Mouse (Mus musculus) frontal cortex, postnatal 36 days (tissue): ENCODE results near the gene Fxr2.
"Not testable (repeated sequence)": the region's sequence is repeated elsewhere in the genome, so short reads cannot be mapped to it uniquely, and the experiment has no call there.

Experiments
- DNase-seq, 2 experiments: peaks; one replicate each; pipeline ENCODE4 v3.0.0; 2022; ENCODE audit warnings: low spot score in 2 of 2

Fxr2 gene

GRCm38 (mm10) chr11:69610899-69611298 is 21.9 kb upstream of the Fxr2 start:
- DNase-seq: no peak

GRCm38 (mm10) chr11:69613553-69614256 is 19.1 kb upstream of the Fxr2 start:
- peak; percentile 76 to 78 for DNase-seq

DNA sequence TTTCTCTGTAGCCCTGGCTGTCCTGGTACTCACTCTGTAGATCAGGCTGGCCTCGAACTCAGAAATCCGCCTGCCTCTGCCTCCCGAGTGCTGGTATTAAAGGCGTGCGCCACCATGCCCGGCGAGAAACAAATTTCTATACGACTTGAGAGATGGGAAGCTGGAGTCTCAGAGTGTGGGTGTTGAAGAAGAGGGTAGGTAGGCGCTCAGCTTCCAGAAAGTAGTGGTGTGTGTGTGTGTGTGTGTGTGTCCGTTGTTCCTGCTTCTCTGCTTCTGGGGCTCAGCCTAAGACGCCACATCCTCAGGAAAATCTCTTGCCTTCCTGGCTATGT is 18.6 kb upstream of the Fxr2 start:
- not testable (repeated sequence) for DNase-seq

DNA sequence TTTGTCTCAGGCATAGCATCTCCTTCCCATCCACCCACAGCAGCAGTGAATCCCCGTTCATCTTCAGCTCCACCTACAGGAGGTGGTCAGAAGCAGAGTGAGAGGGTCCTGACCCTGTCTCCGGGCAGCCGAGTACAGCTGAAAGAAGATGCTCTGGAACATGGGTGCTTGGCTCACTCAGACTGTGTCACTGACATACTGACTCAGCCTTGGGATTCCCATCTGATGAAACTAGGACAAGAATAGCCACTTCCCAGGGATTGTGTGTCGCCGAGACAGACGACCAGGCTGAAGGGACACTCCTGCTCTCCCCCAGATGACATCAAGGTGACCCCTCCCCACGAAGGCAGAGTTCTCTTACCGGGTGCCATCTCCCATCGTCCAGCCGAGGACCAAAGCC is 16.0 kb upstream of the Fxr2 start:
- DNase-seq: no peak

DNA sequence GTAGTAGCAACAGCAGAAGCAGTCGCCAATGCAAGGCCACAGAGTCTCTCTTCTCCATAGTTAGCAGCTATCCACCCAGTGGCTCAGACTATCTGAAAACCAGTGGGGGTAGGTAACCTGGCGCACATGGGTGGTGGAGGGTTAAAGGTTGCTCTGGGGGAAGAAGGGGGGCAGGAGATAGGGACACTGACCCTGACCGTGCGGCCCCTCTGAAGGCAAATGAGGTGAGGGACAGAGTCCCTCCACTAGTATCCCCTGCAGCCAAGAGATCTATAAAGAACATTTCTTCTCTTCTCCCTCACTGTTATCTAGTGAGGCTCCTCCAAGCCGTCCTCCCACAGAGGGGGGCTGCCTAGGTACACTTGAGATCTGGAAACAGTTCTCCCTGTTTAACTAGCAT is 15.0 kb upstream of the Fxr2 start, which contains the start of gene Shbg:
TSS of gene Shbg (minus strand) at position 101 of the 400 bp plus-strand sequence.
- DNase-seq: no peak

DNA sequence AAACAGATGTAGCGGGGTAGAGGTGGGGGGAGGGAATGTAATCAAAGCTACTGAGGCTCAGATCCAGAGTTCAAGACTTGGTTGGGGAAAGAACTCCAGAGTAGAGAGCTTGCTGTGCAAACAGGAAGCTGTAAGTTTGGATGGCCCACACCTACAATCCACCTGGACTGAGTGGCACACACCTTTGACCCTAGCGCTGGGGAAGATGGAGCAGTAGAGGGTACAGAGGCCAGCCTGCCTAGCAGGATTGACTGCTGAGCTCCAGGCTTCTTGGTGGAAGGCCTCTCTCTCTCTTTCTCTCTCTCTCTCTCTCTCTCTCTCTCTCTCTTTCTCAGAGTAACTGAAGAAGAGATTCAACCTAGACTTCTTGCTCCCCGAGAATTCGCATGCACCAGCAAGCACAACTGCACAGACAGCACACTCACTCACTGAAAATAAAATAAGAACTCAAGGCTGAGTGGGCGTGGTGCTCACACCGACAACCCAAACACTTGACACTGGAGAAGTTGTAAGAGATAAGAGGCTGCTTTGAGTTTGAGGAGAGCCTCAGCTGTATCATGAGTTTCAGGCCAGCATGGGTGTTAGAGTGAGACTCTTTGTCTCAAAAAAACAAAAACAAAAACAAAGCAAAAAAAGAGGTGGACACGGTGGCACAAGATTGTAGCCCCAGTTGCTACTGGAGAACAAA is 12.3 kb upstream of the Fxr2 start:
- DNase-seq: no peak

- peak; percentile 37 to 42 for DNase-seq
These were observed 11.1 kb upstream of the Fxr2 start, which contains the start of gene Sat2 for GRCm38 (mm10) chr11:69621571-69622268. Gene Sat2, plus strand, starts transcription at chr11:69622024.

DNA sequence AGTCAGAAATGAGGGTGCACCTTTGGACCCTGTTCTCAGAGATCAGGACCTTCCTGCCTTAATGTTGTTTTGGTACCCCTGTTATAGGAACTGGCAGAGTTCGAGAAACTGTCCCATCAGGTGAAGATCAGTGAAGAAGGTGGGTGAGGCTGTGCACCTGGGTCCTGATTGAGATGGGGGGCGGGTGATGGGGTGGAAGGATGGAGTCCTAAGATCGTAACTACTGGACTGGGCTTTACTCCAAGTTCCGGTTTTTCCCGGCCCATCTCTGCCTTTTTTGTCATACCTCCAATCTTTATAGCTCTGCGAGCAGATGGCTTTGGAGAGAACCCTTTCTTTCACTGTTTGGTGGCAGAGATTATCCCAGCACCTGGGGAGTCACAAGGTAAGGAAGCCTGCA is 10.4 kb upstream of the Fxr2 start:
- no peak for DNase-seq

GRCm38 (mm10) chr11:69623006-69623405 is 9.8 kb upstream of the Fxr2 start:
- DNase-seq: no peak

DNA sequence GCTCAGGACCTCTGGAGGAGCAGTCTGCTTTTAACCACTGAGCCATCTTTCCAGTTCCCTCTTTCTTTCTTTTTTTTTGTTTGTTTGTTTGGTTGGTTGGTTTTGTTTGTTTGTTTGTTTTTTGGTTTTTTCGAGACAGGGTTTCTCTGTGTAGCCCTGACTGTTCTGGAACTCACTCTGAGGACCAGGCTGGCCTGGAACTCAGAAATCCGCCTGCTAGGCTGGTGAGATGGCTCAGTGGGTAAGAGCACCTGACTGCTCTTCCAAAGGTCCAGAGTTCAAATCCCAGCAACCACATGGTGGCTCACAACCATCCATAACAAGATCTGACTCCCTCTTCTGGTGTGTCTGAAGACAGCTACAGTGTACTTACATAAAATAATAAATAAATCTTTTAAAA is 8.5 kb upstream of the Fxr2 start:
- DNase-seq: not testable (repeated sequence)

DNA sequence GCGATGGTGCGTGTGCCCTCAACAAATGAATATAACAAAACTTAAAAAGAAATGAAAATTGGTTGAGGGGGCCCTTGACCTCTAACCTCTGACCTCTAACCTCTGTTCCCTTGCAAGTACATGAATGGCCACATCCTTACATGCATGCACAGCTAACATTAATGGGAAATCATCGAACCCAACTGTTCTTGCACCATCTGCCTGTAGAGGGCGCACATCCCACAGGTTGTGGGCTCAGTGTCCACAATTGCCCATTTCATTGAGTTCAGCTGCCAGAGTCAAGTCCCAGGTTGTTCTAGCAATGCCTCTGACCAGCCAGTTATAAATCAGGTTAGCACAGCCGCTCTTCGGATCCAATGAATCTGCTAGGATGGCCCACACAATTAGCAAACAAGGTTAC is 4.5 kb upstream of the Fxr2 start:
- peak; percentile 63 to 83 for DNase-seq

DNA sequence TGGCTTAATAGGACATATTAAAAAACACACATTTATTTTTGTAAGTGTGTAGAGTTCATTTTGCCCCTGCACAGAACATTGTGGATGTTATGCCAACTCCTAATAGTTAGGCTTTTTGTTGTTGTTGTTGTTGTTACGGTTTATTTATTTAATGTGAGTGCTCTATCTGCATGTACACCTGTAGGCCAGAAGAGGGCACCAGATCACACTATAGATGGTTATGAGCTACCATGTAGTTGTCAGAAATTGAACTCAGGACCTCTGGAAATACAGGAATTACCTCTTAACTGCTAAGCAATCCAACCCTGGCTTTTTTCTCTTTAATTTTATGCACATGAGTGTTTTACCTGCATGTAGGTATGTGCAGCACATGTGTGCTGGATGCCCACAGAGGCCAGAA is 3.0 kb upstream of the Fxr2 start:
- DNase-seq: no peak

DNA sequence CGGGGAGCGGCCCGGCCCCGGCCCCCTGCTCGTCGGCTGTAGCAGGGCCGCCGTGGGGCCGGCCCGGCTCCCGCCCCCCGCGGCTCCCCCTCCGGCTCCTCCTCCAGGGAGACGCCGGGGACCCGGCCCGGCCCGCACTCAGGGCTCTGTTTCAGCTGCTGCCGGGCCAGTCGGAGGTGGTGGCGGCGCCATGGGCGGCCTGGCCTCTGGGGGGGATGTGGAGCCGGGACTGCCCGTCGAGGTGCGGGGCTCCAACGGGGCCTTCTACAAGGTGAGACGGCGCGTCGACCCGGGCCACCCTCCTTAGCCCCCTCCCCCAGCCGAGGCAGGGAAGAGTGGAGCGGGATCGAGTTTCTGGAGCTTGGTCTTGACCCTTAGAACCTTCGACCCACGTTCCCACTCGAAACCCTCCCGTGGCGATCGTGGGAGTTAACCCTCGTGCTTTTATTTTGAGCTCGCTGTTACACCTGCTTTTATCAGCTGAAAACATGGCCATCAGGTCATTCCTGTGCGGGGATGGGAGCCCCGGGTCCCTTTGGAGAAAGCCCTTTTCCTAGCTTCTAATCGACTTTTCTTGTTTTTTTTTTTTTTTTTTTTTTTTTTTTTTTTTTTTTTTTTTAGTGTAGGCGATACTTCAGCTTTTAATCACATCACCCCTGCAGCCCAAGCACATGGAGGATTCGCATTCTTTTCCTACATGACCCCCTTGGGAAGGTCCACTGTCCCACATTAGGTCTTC is 507 bp downstream of the Fxr2 start:
- DNase-seq: no peak

DNA sequence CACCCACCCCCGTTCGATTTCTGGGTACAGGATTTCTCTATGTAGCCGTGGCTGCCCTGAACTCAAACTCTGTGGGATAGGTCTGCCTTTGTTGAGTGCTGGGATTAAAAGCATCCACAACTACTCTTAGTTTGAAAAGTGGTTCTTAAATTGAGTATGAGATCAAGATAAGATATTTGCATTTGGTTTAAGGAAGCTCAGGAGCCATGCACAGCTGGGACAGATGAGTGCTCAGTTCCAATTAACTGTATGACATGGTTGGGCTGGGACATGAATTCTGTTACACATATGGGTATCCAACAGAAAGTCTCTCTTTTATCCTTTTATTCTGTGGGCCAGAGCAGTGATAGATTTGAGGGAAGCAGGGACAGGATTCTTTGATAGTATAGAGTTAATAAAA is 2.7 kb downstream of the Fxr2 start:
- no peak for DNase-seq

DNA sequence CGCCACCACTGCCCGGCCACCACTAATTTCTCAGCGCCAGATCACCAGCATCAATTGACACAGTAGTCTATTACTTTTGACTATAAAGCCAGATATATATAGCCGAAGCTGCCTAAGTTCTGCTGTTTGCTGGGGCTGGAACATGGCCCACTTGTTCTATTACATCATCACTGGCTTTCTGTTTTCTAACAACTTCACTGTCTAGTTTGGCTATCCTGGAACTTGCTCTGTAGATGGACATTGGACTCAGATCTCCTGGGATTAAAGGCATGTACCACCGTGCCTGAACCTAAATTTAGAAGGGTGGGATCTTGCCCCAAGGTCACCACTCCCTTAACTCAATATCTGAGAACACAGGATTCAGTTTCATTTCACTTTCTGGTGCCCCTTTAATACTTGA is 13.1 kb downstream of the Fxr2 start:
- no peak for DNase-seq

DNA sequence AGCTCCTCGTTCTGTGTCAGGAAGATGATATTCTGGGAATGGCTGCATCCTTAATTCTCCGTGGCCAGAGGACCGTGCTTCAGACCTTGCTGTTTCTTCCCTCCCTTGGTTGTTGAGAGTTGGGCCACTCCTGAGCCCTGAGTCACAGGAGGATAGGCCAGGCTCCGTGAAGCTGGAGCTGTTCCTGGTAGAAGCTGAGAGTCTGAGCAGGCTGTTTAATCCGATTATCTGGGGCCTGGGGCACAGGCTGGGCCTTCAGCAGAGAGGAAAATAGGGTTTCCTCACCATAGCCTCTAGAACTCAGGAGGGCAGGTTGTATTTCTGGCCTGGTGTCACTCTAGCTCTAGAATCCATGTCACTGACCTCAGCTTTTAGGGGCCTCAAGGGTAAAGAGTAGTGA is 20.6 kb downstream of the Fxr2 start:
- no peak for DNase-seq

- no peak for DNase-seq
These were observed 22.0 kb downstream of the Fxr2 start for GRCm38 (mm10) chr11:69654760-69655159.

GRCm38 (mm10) chr11:69655264-69656064 is 22.7 kb downstream of the Fxr2 start, which contains the start of gene Sox15:
Gene Sox15, plus strand, starts transcription at chr11:69655314.
- peak; percentile 64 to 75 for DNase-seq

DNA sequence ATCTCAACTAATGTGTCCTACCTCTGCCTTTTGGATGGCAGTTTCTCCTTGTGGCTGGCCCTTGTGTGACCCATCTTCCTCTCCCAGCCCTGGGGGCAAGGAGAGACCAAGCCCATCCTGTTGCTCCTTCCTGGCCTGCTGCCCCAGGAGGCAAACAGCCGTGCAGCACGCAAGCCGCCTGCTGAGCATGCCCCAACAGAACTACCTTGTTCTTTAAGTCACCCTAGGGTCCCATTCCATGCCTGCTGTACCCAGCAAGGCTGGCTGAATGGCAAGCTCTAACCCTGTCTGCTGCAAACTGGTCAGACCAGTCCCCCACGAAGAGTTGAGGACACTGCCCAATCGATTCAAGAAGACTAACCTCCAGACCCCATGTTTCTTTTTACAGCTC is 23.3 kb downstream of the Fxr2 start:
- DNase-seq: no peak

GRCm38 (mm10) chr11:69656617-69657461 is 24.0 kb downstream of the Fxr2 start:
- peak in 1 of 2 experiments; percentile 49 for DNase-seq
